Mouse (Mus musculus) B cell, adult 2 months (primary cell): ENCODE measurements at regions not wholly inside any gene's neighbourhood (a gene's known extent, or its start where the extent isn't known, plus 50 kb on each side); places are given as distances from the start of the nearest gene placed in this dataset.

Experiments
- DNase-seq, 2 experiments: peaks; one replicate each; pipeline ENCODE4 v3.0.0; 2022

- no peak for DNase-seq
These were observed 157.5 kb downstream of the Tpra1 start for GRCm38 (mm10) chr6:89059431-89059975.

GRCm38 (mm10) chr6:89064977-89065580 is 163.0 kb downstream of the Tpra1 start:
- no peak for DNase-seq

DNA sequence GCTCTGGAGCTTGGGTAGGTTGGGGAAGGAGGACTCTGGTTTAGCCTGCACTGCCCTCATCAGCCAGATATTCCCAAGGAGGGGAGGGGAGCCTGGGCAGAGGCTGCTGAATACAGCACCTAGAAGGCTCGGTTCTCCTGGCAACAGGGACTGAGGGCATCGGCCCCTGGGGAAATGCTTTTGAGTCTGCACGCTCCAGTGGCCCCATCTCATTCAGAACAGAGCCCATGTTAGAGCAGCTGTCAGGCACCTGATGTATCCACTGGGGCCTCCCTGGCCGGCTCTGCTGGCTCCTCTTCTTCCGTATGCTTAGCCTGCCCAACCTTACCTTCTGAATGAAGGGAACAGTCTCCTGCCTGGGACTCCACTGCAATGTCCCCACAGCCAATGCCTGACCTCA is 164.5 kb downstream of the Tpra1 start:
- peak; percentile 24 to 38 for DNase-seq

DNA sequence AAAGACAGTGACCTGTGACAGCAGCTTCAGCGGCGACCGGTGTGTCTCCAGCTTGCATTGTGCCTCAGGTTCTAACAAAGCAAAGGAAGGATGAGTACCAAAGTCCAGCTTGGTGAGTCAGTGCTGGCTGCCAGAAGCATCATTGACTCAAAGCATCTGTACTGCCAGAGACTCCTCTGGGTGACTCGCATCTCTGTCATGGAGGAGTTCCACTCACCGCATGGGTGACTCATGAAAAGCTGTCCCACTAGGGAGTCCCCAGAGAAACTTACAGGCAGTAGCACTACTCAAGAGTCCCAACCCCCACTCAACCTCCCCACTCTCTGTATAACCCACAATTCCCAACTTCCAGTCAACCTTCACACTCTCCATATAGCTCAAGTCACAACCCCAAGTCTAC is 166.2 kb downstream of the Tpra1 start:
- DNase-seq, result no peak

- no peak for DNase-seq
These were observed 167.1 kb downstream of the Tpra1 start for GRCm38 (mm10) chr6:89069108-89069507.

DNA sequence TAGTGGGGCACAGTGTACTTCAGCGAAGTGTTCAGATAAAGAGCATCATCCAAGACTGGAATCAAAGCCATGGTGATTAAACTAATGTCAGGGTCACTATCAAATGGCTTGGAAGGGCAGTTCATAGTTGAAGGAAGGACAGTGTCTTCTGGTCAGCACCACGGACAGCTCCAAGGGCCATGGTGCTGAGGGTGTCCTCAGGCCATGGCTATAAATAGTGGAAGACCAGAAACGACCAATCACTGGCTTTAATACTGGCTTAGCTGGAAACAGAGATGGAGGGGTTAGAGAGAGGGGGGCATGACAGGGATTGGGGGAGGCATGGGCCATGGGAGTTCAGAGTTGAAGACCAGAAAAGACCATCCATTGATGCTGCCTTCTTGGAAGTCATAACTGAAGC is 168.0 kb downstream of the Tpra1 start:
- peak; percentile 38 to 41 for DNase-seq

DNA sequence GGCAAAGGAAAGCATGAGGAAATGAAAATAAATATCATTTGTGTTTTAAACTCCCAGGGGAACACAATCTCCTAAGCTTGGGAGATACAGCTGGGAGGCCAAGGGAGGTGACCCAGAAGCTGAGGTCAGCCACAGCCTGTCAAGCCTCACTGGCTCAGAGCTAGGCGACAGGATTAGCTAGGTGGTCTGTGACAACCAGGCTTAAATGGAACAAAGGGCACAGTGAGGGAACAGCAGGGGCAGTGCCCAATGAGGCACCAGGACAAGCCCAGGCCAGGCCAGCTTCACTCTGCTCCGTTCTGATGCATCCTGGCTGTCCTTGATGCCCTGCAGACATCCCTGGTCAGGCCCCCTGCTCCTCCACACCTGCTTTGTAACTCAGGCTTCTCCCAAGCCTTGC is 169.7 kb downstream of the Tpra1 start:
- no peak for DNase-seq

DNA sequence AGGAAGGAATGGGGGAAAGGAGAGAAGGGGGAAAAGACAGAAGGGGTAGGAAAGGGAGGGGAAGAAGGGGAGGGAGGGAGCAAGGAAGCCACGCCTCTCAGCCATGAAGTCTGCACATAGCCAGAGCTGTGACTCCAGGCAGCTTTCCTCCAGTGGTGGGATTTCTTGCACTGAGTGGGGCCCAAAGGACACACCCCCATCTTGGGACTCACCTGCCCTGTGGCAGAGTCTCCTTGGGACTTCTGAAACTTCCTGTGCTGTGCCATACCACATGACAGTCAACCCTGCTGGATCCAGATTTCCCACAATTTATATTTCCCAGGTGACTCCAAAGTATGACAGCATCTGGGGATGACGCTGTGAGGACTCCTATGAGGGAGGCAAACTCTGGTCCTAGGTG is 170.5 kb downstream of the Tpra1 start:
- DNase-seq, result no peak

DNA sequence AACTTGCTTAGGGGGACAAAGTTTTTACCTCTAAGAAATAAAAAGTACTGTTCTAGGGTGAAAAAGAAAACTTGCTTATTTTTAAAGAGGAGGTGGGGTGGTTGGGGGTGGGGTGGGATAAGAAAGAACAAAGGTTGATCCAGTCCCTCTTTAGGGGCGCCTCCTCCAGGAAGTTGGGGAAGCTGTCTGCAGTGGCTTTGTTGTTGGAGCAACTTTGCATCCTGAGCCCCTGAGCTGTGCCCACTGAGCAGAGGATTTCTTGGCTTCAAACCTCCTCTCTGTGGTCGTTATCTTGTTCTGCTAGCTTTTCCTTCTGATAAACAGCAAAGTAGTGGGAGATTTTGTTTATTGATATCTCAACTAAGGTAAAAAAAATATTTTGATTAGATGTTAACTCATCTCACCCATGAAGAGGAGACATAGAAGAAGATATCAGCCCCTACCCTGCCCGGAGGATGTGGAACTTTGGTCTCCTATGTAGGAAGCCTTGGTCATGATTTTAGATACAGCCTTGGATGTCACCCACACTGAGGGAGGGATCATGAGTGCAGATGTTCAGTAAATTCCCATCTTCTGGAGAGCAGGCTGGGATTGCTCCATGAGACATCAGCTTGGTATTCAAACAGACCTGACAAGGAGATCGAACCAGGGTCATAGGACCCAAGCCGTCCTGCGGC is 179.7 kb downstream of the Tpra1 start:
- DNase-seq, result no peak

DNA sequence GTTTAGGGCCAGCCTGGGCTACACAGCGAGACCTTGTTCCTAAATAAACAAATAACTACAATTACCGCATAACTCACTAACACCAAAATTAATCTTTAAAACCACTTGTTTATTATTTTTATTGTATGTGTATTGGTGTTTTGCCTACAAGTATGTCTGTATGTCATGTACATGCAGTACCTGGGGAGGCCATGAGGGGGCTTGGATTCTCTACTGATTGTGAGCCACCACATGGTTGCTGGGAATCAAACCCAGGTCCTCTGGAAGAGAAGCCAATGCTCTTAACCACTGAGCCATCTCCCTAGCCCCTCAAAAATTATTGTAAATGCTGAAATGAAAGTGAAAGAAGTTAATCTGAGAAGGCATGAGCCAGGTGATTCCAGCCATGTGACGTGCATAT is 182.4 kb downstream of the Tpra1 start:
- peak; percentile 37 to 49 for DNase-seq

- DNase-seq, result no peak
These were observed 183.1 kb downstream of the Tpra1 start for GRCm38 (mm10) chr6:89085151-89085550.

- no peak for DNase-seq
These were observed 185.6 kb downstream of the Tpra1 start for GRCm38 (mm10) chr6:89087620-89088019.

DNA sequence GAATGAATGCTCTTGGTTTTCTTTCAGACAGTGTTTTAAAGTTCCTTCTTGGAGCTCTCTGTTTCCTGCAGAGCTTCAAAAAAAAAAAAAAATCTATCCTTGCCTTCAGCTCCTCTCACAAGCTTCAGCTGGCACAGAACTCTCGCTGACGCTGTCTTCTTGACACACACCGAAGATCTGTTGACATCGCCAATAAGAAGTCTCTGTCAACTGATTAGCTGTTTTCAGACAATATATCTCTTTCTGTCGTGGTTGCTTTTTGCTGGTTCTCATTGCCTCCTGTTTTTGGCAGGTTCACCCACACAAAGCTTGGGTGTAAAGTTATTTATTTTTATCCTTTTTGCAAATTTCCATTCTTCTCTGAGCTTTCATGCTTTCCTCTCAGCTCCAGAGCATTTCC is 188.0 kb downstream of the Tpra1 start:
- DNase-seq, result no peak

- DNase-seq, result no peak
These were observed 193.9 kb downstream of the Tpra1 start for GRCm38 (mm10) chr6:89095911-89096310.

GRCm38 (mm10) chr6:89097531-89097930 is 195.5 kb downstream of the Tpra1 start:
- no peak for DNase-seq

GRCm38 (mm10) chr6:89119241-89119640 is 217.2 kb downstream of the Tpra1 start:
- no peak for DNase-seq

GRCm38 (mm10) chr6:89121023-89121745 is 219.1 kb downstream of the Tpra1 start:
- no peak for DNase-seq

- no peak for DNase-seq
These were observed 219.7 kb downstream of the Tpra1 start for GRCm38 (mm10) chr6:89121746-89122070.

DNA sequence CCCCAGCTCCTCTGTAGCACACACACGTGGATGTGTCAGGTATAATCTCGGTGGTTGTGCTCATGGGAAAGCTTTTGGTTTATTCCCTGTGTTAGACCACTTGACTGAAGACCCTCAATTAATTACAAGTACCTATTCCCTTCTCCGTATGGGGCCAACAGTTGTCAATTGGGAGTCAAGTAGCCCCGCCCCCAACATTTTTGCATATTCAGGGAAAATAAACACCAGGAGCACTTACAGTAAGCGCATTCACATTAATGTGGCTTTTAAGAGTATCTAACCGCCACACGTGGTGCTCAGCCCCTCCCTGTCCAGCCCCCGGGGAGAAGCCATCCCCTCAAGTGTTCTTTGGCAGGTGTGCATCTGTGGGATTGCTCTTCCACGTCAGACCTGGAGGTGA is 223.9 kb downstream of the Tpra1 start:
- no peak for DNase-seq

- DNase-seq, result peak in 1 of 2 experiments; percentile 9
These were observed 226.1 kb downstream of the Tpra1 start for GRCm38 (mm10) chr6:89128141-89128540.

DNA sequence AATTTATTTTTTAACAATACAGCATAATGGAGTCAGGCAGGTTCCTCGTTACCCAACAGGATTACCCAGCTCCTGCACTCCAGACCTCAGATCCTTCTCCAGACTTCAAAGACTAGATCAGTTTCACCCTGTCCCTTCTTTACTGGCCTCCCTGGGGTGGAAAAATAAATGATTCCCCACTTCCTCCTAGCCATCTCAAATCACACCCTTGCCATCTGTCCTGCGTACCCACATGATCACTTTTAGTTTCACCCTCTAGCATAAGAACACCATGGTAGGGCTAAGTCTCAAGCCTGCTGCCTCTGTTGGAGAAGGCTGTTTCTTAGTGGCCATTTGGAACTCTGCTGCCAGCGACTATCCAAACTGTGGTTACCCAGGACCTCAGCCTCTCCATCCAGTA is 222.0 kb downstream of the Plxna1 start:
- DNase-seq, result no peak

DNA sequence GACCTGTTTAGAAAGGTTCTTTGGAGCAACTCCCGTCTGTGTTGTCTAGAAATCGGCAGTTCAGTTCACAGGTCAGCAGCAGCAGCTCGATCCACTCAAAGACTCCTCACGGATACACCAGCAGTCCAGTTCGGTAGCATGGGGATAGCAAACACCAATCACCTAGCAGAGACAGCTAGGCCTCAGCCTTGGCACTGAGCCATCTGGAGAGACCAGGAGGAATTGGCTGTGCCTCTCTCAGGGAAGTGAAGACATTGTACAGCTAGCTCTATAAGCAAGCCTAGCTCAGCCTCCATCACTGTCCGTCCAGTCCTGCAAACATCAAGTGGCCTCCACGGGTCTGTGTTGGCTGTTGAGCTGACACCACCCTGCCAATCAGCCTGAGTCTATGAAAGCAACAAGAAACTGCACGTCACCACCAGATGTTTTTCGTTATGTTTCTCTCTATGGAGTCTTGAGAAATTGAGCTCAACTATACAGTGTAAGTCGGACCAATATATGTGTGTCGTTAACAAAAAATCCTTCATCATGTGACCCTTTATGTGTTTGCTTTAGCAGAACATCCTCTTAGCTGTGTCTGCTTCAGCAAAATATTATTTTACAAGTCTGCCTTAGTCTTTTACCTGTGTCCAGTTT is 209.3 kb downstream of the Plxna1 start:
- no peak for DNase-seq

GRCm38 (mm10) chr6:89157501-89157900 is 204.9 kb downstream of the Plxna1 start:
- no peak for DNase-seq

DNA sequence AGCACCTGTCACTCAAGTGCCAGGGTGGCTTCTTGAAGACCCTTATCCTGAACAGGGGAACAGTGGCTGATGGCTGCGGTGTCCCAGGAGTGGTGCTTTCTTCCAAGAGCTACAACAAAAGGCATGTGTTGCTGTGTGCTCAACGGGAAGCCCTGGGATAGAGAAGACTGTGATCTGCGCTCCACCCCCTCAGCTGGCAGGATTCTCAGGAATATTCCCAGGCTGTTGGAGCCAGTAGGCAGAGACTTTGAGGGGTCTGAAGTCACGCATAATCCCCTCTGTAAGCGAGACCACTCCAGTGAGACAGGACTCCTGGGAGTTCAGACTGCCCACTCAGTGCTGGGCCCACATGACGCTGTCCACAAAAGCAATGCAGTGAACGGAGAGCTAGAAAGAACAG is 202.4 kb downstream of the Plxna1 start:
- no peak for DNase-seq
